Mouse (Mus musculus) megakaryocyte, embryonic 14.5 days (primary cell): ENCODE data around the gene Ppt1.

ENCODE experiments used
- FLI1 ChIP-seq: IDR thresholded peaks from 2 replicates; pipeline ENCODE4 v1.6.1; 2012; ENCODE audit warnings: low read length, inconsistent platforms, mixed read lengths
- GATA1 ChIP-seq: IDR thresholded peaks from 3 replicates; pipeline ENCODE4 v1.6.1; 2012; ENCODE audit warnings: mixed read lengths, low read length, inconsistent platforms, borderline replicate concordance

- no peak for TF ChIP-seq GATA1
- TF ChIP-seq FLI1 = no peak
These were observed 42.5 kb downstream of the Ppt1 start for GRCm38 (mm10) chr4:122878333-122879070.
